ENCODE assay signal across 10 mouse cellular contexts in genomic region chr10:42989910-42990309, GRCm38 (mm10).
DNase-seq lines count a peak whose midpoint lies in the region; ATAC-seq and TF ChIP-seq lines count a peak whose summit lies in the region.
"Had no signal": no experiment of that assay in that cellular context is flagged by ENCODE, and none has a peak within 500 bp of the region (broad histone marks: within the 10 kb centered on the region; RNA-seq: fewer than 3 reads in every experiment).

No protein-coding gene starts in this region.

- no peak for TF ChIP-seq POLR2A in heart, adult 2 months (IDR thresholded peaks at IDR 0.05; ENCODE audit: insufficient read depth, low read depth, low read length)

- no peaks in the 10 kb centered on the region; the same call in 1 of the 2 replicates for H3K4me1 ChIP-seq in heart, adult 2 months (ENCODE audit: control insufficient read depth, insufficient read depth, low read length)
- H3K4me1 ChIP-seq in heart, embryonic 11.5 days (ENCODE audit: control insufficient read depth, insufficient read depth, low read length) = peaks cover 7% of the 10 kb centered on the region
- peaks cover 8% of the 10 kb centered on the region for H3K4me1 ChIP-seq in lung, embryonic 14.5 days (ENCODE audit: insufficient read depth)
- H3K4me1 ChIP-seq: liver, embryonic 15.5 days had no signal

- H3K4me3 ChIP-seq in heart, adult 2 months = no peak overlapping the region
- no peak overlapping the region for H3K4me3 ChIP-seq in heart, embryonic 11.5 days (ENCODE audit: low read depth, low read length)
- H3K4me3 ChIP-seq in lung, embryonic 14.5 days (ENCODE audit: low read depth, low read length) = no peak overlapping the region
- H3K4me3 ChIP-seq: embryonic facial prominence, embryonic 12.5 days; liver, embryonic 15.5 days had no signal

- H3K36me3 ChIP-seq in heart, adult 2 months (ENCODE audit: control insufficient read depth, insufficient read depth, low read length) = no peaks in the 10 kb centered on the region
- H3K36me3 ChIP-seq in heart, embryonic 11.5 days (ENCODE audit: control insufficient read depth, insufficient read depth, low read length) = no peaks in the 10 kb centered on the region
- H3K36me3 ChIP-seq in lung, embryonic 14.5 days (ENCODE audit: insufficient read depth) = no peaks in the 10 kb centered on the region
- H3K36me3 ChIP-seq: embryonic facial prominence, embryonic 12.5 days; liver, embryonic 15.5 days had no signal

- no peak overlapping the region for H3K9ac ChIP-seq in heart, adult 2 months (ENCODE audit: low read depth, low read length)
- no peak overlapping the region for H3K9ac ChIP-seq in heart, embryonic 11.5 days (ENCODE audit: low read depth, low read length)
- H3K9ac ChIP-seq in lung, embryonic 14.5 days = no peak overlapping the region
- H3K9ac ChIP-seq: embryonic facial prominence, embryonic 12.5 days; liver, embryonic 15.5 days had no signal

- no peak overlapping the region for H3K27ac ChIP-seq in heart, adult 2 months
- no peak overlapping the region for H3K27ac ChIP-seq in heart, embryonic 11.5 days (ENCODE audit: low read depth, low read length)
- no peak overlapping the region for H3K27ac ChIP-seq in lung, embryonic 14.5 days (ENCODE audit: low read depth)
- H3K27ac ChIP-seq: embryonic facial prominence, embryonic 12.5 days; liver, embryonic 15.5 days had no signal

- ATAC-seq in heart, embryonic 11.5 days (replicated peaks; ENCODE audit: insufficient number of reproducible peaks, low FRiP score, low TSS enrichment) = no peak
- peak; percentile 72 for ATAC-seq in granulocyte monocyte progenitor cell, adult 5-6 weeks (replicated peaks; ENCODE audit: poor library complexity, severe bottlenecking)
- no peak for ATAC-seq in lung, embryonic 14.5 days (ENCODE audit: insufficient read depth)

- DNase-seq in heart, adult 2 months = peak; percentile 41 to 71
- DNase-seq in urinary bladder, postnatal 36 days (ENCODE audit: low spot score in 2 of 2) = peak; percentile 39 to 47
- DNase-seq in urinary bladder, postnatal 4 days (ENCODE audit: low spot score in 2 of 2) = no peak
- DNase-seq in cerebellum, adult 9-10 months = peak; percentile 70
- peak; percentile 88 for DNase-seq in lung, embryonic 14.5 days
- peak; percentile 54 to 86 for DNase-seq in spleen, postnatal 4 days (ENCODE audit: low spot score in 2 of 2)

- intact Hi-C loops in heart, adult 2 months (cut with DNase I) = loop anchor here (5.0 kb wide), 3 partner anchors 33 to 293 kb away; no protein-coding TSS in a partner anchor

- H3K9me3 ChIP-seq in heart, embryonic 11.5 days (replicated peaks; ENCODE audit: control insufficient read depth, low read length) = no peaks in the 10 kb centered on the region
- no peaks in the 10 kb centered on the region for H3K9me3 ChIP-seq in lung, embryonic 14.5 days (ENCODE audit: low read depth, low read length)
- H3K9me3 ChIP-seq: embryonic facial prominence, embryonic 12.5 days; liver, embryonic 15.5 days had no signal

- H3K27me3 ChIP-seq in heart, adult 2 months (ENCODE audit: control insufficient read depth, insufficient read depth, low read length) = no peaks in the 10 kb centered on the region
- H3K27me3 ChIP-seq in heart, embryonic 11.5 days (ENCODE audit: control insufficient read depth, insufficient read depth, low read length) = no peaks in the 10 kb centered on the region; the same call in none of the 2 replicates
- no peaks in the 10 kb centered on the region for H3K27me3 ChIP-seq in lung, embryonic 14.5 days (ENCODE audit: insufficient read depth, low read length)
- H3K27me3 ChIP-seq: embryonic facial prominence, embryonic 12.5 days had no signal

- 33% methylated on average over 6 of the region's 6 CpGs for WGBS in heart, adult 2 months
- 26% methylated on average over 6 of the region's 6 CpGs for WGBS in heart, embryonic 11.5 days (ENCODE audit: insufficient replicate concordance)
- WGBS in lung, embryonic 14.5 days = 30% methylated on average over 6 of the region's 6 CpGs

- 0 out of 2 replicates have a peak, but pooled peaks have one; percentile 18 for TF ChIP-seq EP300 in heart, adult 2 months (IDR thresholded peaks at IDR 0.05; ENCODE audit: insufficient read depth, low read depth, low read length)

- no peak overlapping the region for H3K4me2 ChIP-seq in heart, embryonic 11.5 days
- no peak overlapping the region for H3K4me2 ChIP-seq in lung, embryonic 14.5 days
- H3K4me2 ChIP-seq: embryonic facial prominence, embryonic 12.5 days; liver, embryonic 15.5 days had no signal

- 0 out of 2 replicates have a peak, but pooled peaks have one; percentile 99 for TF ChIP-seq CTCF in heart, adult 2 months (IDR thresholded peaks at IDR 0.05)
- TF ChIP-seq CTCF in lung, embryonic 14.5 days (IDR thresholded peaks at IDR 0.05; ENCODE audit: low read depth) = peak; percentile 93

- H3K79me2 ChIP-seq in heart, adult 2 months (replicated peaks; ENCODE audit: control insufficient read depth, insufficient read depth, low read length) = no peaks in the 10 kb centered on the region

Comparison
In these comparisons a context has a peak if more than half of its experiments do, and no peak if none do; other contexts are left out.
1. DNase-seq: peak in heart, adult 2 months (2 of 2), urinary bladder, postnatal 36 days (2 of 2), cerebellum, adult 9-10 months (single experiment), lung, embryonic 14.5 days (single experiment) and spleen, postnatal 4 days (2 of 2); none in urinary bladder, postnatal 4 days (0 of 2).